Mouse (Mus musculus) gastrocnemius, postnatal 10 days (tissue): Measurements from ENCODE around the gene Lsamp. TPM values are rescaled to one million over a fixed set of nuclear protein-coding genes. Genes with fewer than 3 reads are reported as not detected.

Source experiments
- DNase-seq: peaks from one replicate; pipeline ENCODE4 v3.0.0; 2021; ENCODE audit warnings: mixed read lengths
- total RNA-seq, 2 experiments: library from RNA; stranded (reverse); gene quantifications; 2 replicates each; pipeline ENCODE4 v1.2.3; 2021

Gene Lsamp
- total RNA-seq, 2 experiments from 2014 or later, result 1.6 to 2.6 TPM

DNA sequence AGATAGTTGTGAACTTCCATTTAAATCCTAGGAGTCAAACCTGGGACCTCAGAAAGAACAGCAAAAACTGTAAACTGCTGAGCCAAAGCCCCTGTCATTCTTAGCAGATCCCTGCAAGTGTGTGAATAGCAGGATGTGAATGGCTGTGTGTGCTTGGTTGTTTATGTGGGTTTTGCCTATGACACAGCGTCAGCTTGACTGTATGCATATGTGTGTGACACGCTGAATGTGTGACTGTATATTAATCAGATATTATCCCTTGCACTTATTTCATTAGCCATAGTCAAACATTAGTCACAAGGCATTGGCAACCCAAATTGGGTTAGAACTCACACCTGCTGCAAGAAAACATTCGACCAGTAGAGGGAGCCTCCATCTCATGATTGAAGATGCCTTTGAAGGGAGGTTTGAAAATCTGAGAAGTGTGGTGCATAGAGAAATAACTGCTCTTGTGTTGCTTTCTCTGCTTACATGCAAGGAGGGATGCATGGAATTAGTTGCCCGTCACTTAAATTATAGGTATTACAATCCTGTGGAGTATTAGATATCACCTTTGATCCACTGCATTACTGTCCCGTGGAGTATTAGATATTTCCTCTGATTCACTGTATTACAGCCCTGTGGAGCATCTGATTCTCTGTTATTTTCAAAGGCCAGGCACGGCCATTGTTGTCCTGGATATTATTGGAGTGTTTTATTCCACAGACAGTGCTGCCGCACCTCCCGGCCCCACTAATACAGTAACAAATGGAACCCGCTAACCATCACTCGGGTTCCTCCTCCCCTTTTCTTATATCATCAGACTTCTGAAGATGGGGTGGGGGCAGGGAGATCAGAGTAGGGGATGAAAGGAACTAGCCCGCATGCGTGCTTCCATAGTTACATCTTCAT, 1274.2 kb downstream of the Lsamp start:
- DNase-seq, result peak; percentile 45

DNA sequence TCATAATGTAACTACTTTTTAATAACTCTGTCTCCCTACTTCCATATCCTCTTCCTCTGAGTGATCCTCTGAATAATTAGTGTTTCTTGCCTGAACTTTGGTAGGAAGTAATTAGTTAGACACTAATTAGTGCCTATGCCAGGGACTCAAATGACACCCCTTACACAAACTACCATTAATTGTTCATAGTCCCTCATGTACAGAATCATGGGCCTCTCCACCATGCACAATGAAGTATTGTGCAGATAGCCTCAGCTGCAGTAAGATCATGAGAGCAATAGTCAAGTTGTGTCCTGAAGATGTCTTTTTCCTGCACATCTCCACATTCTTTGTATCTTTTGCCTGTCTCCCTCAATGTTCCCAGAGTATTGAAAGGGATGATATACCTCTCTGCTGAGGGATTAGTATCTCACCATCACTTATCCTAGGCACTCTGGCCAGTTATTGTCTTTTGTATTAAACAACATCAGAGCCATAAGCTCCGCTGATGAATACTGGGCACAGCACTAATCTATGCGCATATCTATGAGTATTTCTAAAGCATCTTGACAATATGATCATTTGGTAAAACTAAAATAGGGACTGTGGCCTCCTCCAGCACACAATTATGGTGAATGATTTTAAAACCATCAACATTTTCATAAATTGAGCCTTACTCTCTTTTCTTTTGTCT, 1292.0 kb downstream of the Lsamp start:
- DNase-seq, result no peak

DNA sequence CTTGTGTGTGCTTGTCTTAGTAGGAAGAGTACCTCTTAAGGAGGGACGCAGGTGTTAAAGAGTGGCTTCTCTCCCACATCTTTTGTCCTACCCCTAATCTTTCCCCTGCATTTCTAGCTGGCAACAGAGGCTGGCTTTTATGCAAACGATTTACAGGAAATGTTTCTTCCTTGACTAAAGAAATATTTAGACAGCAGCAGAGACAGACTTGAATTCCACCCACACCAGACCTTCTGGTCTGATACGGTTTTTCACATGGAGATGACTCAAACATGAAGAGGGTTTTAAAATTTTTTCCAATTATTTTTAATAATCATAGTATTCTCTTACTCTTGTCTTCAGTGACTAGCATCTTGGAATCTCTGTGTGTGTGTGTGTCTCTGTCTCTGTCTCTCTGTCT, 1333.8 kb downstream of the Lsamp start:
- DNase-seq, result no peak

DNA sequence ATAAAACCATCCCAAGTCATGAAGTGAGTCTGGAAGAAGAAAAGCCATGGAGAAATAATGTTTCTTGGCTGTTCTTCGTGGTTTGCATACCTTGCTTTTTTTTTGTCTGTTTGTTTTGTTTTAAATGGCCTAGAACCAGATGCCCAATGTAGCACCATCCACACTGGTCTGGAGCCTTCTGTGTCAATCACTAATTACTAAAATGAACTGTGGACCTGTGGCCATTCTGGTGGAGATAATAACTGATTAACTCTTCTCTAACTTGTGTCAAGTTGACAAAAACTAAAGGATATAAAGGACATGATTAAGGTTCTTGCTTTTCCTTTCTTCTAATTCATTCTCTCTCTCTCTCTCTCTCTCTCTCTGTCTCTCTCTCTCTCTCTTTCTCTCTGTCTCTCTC, 1359.3 kb downstream of the Lsamp start:
- DNase-seq, result no peak

DNA sequence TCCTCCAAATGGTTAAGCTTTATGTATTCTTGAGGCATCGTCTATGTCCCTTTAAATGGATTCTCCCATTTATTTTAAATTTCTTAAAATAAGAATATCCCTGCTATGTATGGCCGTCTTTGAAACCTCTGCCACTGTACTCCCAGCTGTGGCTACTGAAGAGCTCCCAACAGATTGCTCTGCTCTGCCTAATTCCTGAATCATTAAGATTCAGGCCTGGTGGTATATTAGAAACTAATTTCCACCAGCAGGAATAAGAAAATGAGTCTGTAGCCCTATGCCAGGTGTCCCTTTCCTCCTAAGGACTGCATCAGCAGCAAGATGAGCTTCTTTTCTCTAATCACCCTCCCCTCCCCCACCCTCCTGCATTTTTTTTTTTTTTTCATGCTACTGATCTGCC, 1381.0 kb downstream of the Lsamp start:
- no peak for DNase-seq

DNA sequence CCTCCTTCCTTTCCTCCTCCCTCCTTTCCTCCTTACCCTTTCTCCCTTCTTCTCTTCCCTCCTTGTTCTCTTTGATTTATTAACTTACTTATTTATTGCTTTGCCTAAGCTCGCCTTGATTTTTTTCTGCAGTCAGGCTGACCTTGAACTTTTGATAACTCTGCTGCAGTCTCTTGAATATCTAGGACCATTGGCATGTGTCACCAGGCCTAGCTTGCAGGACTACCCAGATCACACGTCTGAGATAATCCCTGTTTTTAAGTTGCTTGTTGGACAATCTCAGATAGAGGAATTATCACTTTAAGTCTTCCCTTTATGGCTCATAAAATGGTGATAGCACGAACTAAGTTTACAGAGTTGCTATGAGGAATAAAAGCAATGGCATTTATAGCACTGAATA, 1399.5 kb downstream of the Lsamp start:
- DNase-seq, result no peak

DNA sequence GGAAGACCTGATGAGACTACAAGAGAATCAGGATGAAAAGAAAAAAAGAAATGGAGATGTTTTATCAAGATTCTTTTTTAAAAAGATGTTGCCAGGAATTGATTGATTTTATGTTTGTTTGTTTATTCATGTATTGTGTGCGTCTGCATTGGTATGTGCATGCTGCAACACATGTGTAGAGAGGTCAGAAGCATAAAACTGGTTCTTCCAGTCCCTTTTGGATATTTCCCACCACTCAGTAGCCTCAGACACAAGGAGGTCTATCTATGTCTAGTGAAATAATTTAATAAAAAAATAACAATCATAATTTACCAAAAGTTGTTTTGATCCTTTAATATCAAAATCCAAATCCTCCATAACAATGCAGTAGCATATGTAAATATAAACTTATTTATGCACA, 1400.1 kb downstream of the Lsamp start:
- no peak for DNase-seq

DNA sequence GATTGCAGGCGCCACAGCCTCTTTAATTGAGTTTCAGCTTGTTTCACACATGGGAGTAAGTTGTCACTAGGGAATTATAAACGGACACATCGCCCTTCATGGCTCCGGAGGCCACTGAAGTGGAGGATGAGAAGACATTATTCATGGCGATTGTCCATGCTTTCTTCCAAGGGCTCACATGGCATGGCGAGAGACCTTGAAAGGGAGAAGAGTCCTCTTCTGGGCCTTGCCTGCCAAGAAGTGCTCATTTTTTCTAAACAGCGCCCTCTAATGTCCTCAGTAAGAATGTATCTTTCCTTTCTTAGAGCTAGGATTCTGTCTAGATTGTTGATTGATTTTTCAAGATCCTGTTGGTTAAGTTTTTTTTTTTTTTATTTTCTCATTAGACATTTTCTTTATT, 1424.7 kb downstream of the Lsamp start:
- no peak for DNase-seq

DNA sequence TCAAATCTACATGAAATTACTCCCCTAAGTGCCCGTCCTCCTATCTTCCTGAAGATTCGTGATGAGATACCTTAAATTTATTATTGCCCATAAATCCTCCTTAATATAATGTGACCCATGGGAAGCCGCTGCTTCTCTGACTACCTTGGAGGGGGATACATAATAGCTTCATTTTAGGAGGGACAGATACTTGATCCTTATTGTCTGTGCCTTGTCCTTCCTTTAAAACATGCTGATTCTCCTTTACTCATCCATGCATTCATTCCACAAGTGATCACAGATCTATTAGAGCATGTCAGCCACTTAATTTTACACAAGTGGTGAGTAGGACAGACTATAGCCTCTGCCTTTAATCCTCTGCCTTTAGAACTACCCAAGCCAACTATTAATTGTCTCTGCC, 1426.5 kb downstream of the Lsamp start:
- no peak for DNase-seq

DNA sequence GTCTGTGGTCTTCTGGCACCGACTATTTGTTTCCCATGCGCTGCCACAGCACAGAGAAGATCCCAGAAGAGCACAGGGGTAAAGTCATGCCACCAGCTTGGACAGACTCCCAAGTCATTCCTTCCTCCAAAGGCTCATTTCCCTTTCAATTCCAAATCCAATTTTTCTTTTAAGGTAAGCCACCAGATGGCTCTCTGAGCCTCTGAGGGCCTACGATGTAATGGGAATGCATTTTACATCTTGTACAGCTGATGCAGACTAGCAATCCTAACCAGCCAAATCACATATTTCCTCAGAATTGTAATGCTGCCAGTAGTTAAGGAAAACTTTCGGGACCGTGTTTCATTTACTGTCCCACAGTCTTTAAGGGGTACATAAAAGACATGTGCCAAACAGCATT, 1433.2 kb downstream of the Lsamp start:
- DNase-seq, result no peak

DNA sequence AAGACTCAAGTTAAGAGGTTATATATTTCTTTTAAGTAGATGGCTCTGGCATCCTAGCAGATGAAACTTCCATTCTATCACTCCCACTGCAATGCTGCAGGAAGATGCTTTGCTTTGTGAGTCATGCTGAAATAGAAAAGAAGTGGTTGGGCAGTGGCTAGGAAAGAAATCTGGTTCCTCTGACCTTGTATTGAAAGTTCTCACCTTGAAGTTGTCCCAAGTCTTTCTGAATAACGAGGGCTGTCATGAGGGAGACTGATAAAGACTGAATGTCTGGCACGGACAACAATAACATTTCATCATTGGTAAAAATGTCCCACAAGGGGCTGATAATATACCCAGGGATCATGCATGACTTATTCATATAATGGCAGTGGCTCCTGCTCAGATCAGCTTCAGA, 1483.2 kb downstream of the Lsamp start:
- DNase-seq, result no peak

DNA sequence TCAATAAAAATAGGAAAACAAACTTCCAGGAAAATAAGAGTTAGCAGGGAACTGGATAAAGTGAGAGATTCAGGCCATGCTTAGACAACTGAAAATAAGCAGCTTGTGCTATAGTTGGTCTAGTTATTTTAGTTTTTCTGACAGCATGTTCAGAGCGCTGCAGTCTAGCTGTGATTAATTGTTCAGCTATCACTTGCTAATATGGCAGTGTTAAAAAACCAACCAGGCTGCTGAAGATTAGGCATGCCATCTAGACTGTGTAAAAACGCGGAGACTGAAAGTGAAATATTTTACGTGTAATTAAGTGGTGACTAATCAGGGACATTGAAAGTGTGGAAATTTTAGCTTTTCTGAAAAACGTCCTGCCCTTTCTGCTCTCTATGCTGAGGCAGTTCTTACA, 1494.5 kb downstream of the Lsamp start:
- DNase-seq, result no peak

DNA sequence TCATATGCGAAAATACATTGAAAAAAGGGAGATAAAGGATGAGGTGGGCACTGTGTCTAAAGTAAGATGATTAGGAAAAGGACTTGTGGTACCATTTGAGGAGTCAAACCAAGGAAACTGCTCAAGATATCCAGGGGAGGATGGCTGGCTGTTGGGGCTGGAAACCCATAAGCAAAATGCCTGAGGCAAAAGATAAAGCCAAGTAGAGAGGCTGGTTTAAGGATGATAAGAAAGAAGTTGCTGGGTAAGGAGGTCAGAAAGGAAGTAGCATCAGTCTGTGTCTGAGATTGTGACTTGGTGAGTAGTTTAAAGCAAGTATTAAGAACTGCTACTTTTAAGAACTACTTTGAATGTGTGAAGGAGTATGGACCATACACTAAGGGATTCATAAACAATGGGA, 1497.7 kb downstream of the Lsamp start:
- DNase-seq, result no peak

DNA sequence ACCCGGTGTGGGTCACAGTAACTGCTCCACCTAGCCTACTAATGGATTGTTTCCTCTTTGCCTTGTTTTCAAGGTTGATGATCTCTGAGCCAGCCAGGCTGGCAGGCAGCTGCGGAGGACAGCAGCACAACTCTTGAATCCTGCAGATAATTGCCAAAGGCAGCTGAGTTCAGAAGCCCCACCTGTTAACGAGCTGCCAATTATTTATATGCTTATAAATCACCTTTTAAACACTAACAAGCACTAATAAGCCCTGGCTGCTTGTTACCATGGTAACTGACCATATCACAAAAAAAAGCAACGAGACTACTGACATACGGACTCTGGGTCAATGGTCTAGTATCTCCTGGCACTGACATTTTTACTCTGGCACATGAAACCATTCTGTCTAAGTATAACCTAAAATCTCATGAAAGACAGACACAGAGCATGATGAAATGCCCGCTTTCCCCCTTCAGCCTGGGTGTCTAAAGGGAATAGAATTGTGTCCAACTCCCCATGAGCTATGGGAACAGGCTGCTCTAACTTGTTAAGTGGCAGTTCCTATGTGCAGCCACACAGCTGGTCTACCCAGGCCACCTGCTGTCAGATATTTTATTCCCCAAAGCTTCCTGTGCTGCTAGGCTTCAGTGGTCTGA, 1526.9 kb downstream of the Lsamp start:
- no peak for DNase-seq

DNA sequence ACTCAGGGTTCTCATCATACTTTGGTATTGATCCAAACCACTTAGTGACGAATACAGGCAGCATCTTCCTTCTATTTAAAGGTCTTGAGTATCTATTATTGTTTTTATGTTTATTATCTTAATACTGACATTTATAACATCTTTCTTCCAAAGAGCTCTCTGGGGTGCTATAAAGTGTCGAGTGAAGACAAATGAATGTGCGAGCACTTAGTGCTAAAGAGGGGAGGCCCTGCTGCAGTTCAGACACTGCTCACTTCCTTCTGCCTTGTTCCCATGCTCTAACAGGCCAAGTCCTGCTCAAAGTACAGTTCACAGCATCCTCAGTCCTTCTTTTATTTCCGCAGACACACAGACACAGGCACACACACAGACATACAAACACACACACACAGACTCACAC, 1537.4 kb downstream of the Lsamp start:
- no peak for DNase-seq

DNA sequence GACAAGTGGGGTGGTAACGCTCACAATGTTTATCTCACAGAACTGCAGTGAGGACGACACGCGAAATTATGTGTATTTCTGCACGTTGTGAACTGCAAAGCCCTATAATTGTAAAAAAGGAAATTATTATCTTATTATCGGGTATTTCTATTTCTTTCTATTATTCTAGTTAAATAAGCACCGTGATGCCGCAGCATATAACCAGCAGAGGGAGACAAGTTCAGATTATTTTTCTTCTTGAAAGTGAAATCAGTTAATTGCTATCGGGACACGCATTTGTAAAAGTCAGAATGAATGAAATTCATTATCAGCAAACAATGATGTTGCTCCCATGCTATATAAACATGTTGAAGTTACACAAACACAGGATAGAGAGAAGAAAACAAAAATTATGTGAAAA, 1540.1 kb downstream of the Lsamp start:
- no peak for DNase-seq

DNA sequence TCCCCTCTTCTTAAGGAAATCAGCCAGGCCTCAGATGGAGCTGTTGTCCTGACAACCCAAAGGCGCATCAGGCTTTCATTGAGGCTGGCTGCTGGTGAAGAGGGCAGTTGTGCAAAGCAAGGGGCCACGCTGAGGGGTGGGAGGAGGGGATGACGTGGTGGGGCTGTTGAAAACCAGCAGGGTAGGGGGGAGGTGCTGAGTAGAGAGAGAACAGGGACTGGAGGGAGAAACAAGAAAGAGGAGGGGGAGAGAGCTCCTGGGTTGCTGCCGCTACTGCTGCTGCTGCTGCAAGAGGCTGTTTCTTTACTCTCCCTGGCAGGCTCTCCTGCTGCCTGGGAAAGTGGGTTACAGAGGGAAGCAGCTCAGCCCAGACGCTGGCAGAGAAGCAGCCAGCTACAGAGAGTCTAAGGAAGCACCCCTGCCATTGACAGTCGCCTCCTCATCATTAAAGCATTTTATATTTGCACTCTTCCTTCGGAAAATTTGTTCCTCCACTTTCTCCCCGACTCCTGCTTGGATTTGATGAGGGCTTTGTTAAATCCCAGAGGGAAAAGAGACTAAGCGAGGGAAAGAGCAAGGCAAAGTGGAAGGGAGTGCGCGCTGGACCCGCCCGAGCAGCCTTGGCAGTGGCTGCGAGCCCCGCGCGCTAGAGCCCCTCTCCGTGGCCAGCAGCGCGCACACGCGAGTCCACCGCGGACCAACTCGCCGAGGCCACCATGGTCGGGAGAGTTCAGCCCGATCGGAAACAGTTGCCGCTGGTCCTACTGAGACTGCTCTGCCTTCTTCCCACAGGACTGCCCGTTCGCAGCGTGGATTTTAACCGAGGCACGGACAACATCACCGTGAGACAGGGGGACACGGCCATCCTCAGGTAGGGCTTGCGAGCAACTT, 1548.7 kb downstream of the Lsamp start:
- peak; percentile 13 for DNase-seq

DNA sequence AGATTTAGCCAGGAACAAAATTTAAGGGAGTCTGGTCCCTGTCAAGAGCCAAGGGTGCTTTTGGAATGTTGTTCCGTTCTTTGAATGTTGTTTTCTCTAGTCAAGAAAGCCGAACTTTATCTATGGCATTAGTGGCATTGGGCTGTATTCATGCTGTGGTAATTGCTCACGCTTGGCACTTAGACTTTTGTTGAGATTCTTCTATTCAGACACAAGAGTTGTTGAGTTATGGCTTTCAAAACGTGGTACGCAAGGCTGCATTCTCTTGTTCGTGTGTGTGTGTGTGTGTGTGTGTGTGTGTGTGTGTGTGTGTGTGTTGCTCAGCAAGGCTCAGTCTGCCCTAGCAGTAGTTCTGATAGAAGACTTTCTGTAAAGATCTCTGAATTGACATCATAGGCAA, 1549.5 kb downstream of the Lsamp start:
- DNase-seq, result no peak

DNA sequence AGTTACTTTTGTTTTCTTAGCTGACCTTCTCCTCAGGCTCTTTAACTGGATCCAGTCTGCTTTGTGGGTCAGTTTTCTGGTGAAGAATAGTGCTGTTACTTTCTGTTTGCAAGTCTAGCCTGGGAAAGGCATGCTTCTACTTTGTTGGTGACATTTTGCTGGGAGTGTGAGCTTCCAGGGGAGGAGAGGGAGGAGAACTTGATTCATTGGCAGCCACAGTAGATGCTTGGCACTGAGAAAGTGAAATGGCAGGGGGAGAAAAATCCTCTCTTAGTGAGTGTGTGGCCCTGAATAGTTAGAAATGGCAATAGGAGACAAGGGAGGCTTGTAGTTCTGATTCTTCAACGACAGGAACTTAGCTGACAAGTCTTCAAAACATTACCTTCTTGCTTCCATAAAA, 1551.6 kb downstream of the Lsamp start:
- DNase-seq, result no peak

DNA sequence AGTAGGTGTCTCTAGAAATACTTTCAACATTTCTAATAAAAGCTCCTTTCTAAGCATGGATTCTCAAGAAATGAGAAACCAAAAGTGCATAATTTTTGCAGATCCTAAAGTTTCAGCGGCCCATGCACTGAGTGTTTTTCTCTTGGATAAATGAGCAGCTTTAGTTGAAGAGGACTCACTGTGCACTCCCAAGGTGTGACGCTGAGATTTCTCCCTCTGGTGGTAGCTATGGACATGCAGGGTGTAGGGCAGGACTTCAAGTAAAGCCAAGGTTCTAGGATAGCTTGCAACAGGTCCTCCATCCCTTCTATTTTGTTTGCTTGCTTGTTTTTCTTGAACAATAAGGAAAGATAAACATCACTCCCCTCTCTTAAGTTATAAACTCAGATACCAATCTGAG, 1558.5 kb downstream of the Lsamp start:
- DNase-seq, result no peak

DNA sequence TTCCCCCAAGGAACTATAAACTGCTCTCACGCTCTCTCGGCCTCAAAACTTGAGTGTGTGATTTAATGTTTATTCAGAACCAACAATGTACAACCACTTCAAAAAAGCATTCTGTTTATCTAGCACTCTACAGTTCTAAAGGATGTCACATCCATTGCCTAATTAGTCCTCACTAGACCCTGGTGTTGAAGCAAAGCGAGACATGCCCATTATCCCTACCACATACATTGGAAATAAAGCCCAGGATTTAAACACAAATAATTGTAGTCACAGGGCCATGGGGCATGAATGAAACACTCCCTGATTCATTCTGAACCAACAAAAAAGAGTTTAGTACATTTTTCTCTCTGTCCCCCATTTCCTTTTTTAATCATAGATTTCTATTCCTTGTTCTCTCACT, 1567.0 kb downstream of the Lsamp start:
- DNase-seq, result no peak

DNA sequence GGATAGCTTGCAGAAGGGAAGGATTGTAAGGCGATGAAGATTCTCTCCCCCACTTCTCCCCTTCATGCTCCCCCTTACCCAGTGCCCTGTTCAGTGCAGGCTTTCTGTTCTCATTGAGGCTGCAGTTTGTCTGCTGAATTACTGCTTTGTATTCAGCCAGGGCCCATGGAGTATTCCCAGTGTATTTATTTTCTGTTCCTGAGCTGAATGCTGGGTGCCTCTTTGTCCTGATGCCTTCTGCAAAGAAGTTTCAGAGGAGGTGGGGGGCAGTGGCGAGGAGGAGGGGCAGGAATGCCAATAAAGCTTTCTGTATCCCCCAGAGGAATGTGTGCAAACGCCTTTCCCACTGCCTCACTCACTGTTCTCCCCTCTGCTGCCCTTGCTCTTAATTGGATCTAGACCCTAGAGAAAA, 1567.7 kb downstream of the Lsamp start:
- no peak for DNase-seq
